Mouse (Mus musculus): ENCODE results near the gene Tacc2.

- no peak for TF ChIP-seq POLR2A (IDR thresholded peaks at IDR 0.05; ENCODE audit: low read depth, low read length)
- TF ChIP-seq CTCF (IDR thresholded peaks at IDR 0.05; ENCODE audit: extremely low read depth, insufficient read length, insufficient replicate concordance, low read depth, low read length) = no peak
Observed at GRCm38 (mm10) chr7:130692392-130692942, 115.2 kb downstream of the Tacc2 start.

Data from small intestine, adult 2 months (tissue).